Mouse (Mus musculus): Measurements from ENCODE around the gene Gm5127.

DNA sequence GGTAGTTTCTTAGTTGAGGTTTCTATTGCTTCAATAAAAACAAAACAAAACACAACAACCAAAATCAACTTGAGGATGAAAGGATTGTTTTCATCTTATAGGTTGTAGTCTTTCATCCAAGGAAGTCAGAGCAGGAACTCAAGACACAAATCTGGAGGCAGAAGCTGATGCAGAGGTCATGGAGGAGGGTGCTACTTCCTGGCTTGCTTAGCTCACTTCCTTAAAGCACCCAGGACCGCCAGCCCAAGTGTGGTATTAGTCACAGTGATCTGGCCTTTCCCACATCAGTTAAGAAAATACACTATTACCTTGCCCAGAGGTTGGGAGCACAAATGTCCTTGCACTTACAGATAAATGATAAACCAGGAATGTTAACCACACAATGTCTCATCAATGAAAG lies 45.5 kb downstream of the Gm5127 start:
- TF ChIP-seq CHD2 (IDR thresholded peaks at IDR 0.05; ENCODE audit: low read depth, low read length) (no peak), HCFC1 (IDR thresholded peaks at IDR 0.05; ENCODE audit: borderline replicate concordance, insufficient read depth, low read length) (no peak), ZNF384 (IDR thresholded peaks at IDR 0.05; ENCODE audit: low read depth, low read length) (no peak), ZC3H11A (IDR thresholded peaks at IDR 0.05; ENCODE audit: borderline replicate concordance, low read depth, low read length) (no peak), MAFK (IDR thresholded peaks at IDR 0.05; ENCODE audit: insufficient read depth, low read depth, low read length) (no peak)

Data from ES-E14 (cell line).